Mouse (Mus musculus): ENCODE results near the gene Hells. TPM values are rescaled to one million over a fixed set of nuclear protein-coding genes. Genes with fewer than 3 reads are reported as not detected.

Hells gene
- polyA plus RNA-seq, 1 experiment from 2014 or later: 74.7 TPM

GRCm38 (mm10) chr19:38930252-38930787 lies 395 bp upstream of the Hells start:
- H3K27ac ChIP-seq (ENCODE audit: low read depth, low read length): no peak overlapping the region
- no peaks in the 10 kb centered on the region for H3K27me3 ChIP-seq (ENCODE audit: control insufficient read depth, insufficient read depth, low read length)
- H3K4me1 ChIP-seq (ENCODE audit: control insufficient read depth, insufficient read depth, low read length): no peaks in the 10 kb centered on the region
- H3K36me3 ChIP-seq (ENCODE audit: control insufficient read depth, insufficient read depth, low read length): no peaks in the 10 kb centered on the region
- 3% methylated on average over 23 of the region's 23 CpGs for WGBS
- ATAC-seq (ENCODE audit: insufficient read depth, low FRiP score, low TSS enrichment) (peak; percentile 39), DNase-seq (ENCODE audit: low spot score) (no peak)
- peak overlapping the region; percentile 53 for H3K4me3 ChIP-seq (ENCODE audit: low read depth, low read length)
- H3K9ac ChIP-seq (ENCODE audit: low read length): peak overlapping the region; percentile 80
- H3K4me2 ChIP-seq (ENCODE audit: low read depth): peak overlapping the region; percentile 58
- no peaks in the 10 kb centered on the region for H3K9me3 ChIP-seq (ENCODE audit: control insufficient read depth, low read length)

- WGBS: 2% methylated on average over 6 of the region's 6 CpGs
- no peak for DNase-seq (ENCODE audit: low spot score)
- H3K27me3 ChIP-seq (ENCODE audit: control insufficient read depth, insufficient read depth, low read length): no peaks in the 10 kb centered on the region
- H3K9ac ChIP-seq (ENCODE audit: low read length): peak overlapping the region; percentile 80
- ATAC-seq (ENCODE audit: insufficient read depth, low FRiP score, low TSS enrichment): 0 out of 2 replicates have a peak, but pooled peaks have one; percentile 5
- no peak overlapping the region for H3K27ac ChIP-seq (ENCODE audit: low read depth, low read length)
- H3K9me3 ChIP-seq (ENCODE audit: control insufficient read depth, low read length): no peaks in the 10 kb centered on the region
- H3K4me1 ChIP-seq (ENCODE audit: control insufficient read depth, insufficient read depth, low read length): no peaks in the 10 kb centered on the region
- peak overlapping the region; percentile 58 for H3K4me2 ChIP-seq (ENCODE audit: low read depth)
- peak overlapping the region; percentile 53 for H3K4me3 ChIP-seq (ENCODE audit: low read depth, low read length)
- H3K36me3 ChIP-seq (ENCODE audit: control insufficient read depth, insufficient read depth, low read length): no peaks in the 10 kb centered on the region
Observed at GRCm38 (mm10) chr19:38931566-38931890, 813 bp downstream of the Hells start.

- WGBS: 96% methylated on average over 2 of the region's 2 CpGs
- ATAC-seq (ENCODE audit: insufficient read depth, low FRiP score, low TSS enrichment) (no peak), DNase-seq (ENCODE audit: low spot score) (no peak)
- H3K27me3 ChIP-seq (ENCODE audit: control insufficient read depth, insufficient read depth, low read length): no peaks in the 10 kb centered on the region
- H3K9ac ChIP-seq (ENCODE audit: low read length): no peak overlapping the region
- no peaks in the 10 kb centered on the region for H3K9me3 ChIP-seq (ENCODE audit: control insufficient read depth, low read length)
- H3K4me1 ChIP-seq (ENCODE audit: control insufficient read depth, insufficient read depth, low read length): no peaks in the 10 kb centered on the region
- no peak overlapping the region for H3K27ac ChIP-seq (ENCODE audit: low read depth, low read length)
- peaks cover 2% of the 10 kb centered on the region; the same call in 1 of the 2 replicates for H3K36me3 ChIP-seq (ENCODE audit: control insufficient read depth, insufficient read depth, low read length)
- H3K4me2 ChIP-seq (ENCODE audit: low read depth): no peak overlapping the region
- H3K4me3 ChIP-seq (ENCODE audit: low read depth, low read length): no peak overlapping the region
Observed at GRCm38 (mm10) chr19:38944590-38945307, 14.0 kb downstream of the Hells start.

- DNase-seq (ENCODE audit: low spot score) (no peak), ATAC-seq (ENCODE audit: insufficient read depth, low FRiP score, low TSS enrichment) (no peak)
- WGBS: 91% methylated on average over 6 of the region's 6 CpGs
- no peaks in the 10 kb centered on the region for H3K9me3 ChIP-seq (ENCODE audit: control insufficient read depth, low read length)
- no peak overlapping the region for H3K27ac ChIP-seq (ENCODE audit: low read depth, low read length)
- H3K9ac ChIP-seq (ENCODE audit: low read length): no peak overlapping the region
- no peaks in the 10 kb centered on the region for H3K27me3 ChIP-seq (ENCODE audit: control insufficient read depth, insufficient read depth, low read length)
- no peak overlapping the region for H3K4me3 ChIP-seq (ENCODE audit: low read depth, low read length)
- no peak overlapping the region for H3K4me2 ChIP-seq (ENCODE audit: low read depth)
- H3K4me1 ChIP-seq (ENCODE audit: control insufficient read depth, insufficient read depth, low read length): no peaks in the 10 kb centered on the region
- no peaks in the 10 kb centered on the region; the same call in 1 of the 2 replicates for H3K36me3 ChIP-seq (ENCODE audit: control insufficient read depth, insufficient read depth, low read length)
Observed at GRCm38 (mm10) chr19:38970741-38971140, 40.0 kb downstream of the Hells start.

GRCm38 (mm10) chr19:38972581-38972980 lies 41.9 kb downstream of the Hells start:
- no peak overlapping the region for H3K27ac ChIP-seq (ENCODE audit: low read depth, low read length)
- H3K27me3 ChIP-seq (ENCODE audit: control insufficient read depth, insufficient read depth, low read length): no peaks in the 10 kb centered on the region
- no peaks in the 10 kb centered on the region; the same call in 1 of the 2 replicates for H3K36me3 ChIP-seq (ENCODE audit: control insufficient read depth, insufficient read depth, low read length)
- no peaks in the 10 kb centered on the region for H3K9me3 ChIP-seq (ENCODE audit: control insufficient read depth, low read length)
- no peak overlapping the region for H3K4me2 ChIP-seq (ENCODE audit: low read depth)
- no peaks in the 10 kb centered on the region for H3K4me1 ChIP-seq (ENCODE audit: control insufficient read depth, insufficient read depth, low read length)
- H3K9ac ChIP-seq (ENCODE audit: low read length): no peak overlapping the region
- no peak for ATAC-seq (ENCODE audit: insufficient read depth, low FRiP score, low TSS enrichment)
- no peak overlapping the region for H3K4me3 ChIP-seq (ENCODE audit: low read depth, low read length)
- DNase-seq (ENCODE audit: low spot score): no peak
- 72% methylated on average over 5 of the region's 5 CpGs for WGBS

GRCm38 (mm10) chr19:38973666-38974065 lies 43.0 kb downstream of the Hells start:
- H3K9ac ChIP-seq (ENCODE audit: low read length): no peak overlapping the region
- WGBS: 74% methylated on average over 7 of the region's 7 CpGs
- no peak for ATAC-seq (ENCODE audit: insufficient read depth, low FRiP score, low TSS enrichment)
- H3K4me2 ChIP-seq (ENCODE audit: low read depth): no peak overlapping the region
- no peaks in the 10 kb centered on the region; the same call in 1 of the 2 replicates for H3K36me3 ChIP-seq (ENCODE audit: control insufficient read depth, insufficient read depth, low read length)
- no peaks in the 10 kb centered on the region for H3K9me3 ChIP-seq (ENCODE audit: control insufficient read depth, low read length)
- no peaks in the 10 kb centered on the region for H3K4me1 ChIP-seq (ENCODE audit: control insufficient read depth, insufficient read depth, low read length)
- H3K27me3 ChIP-seq (ENCODE audit: control insufficient read depth, insufficient read depth, low read length): no peaks in the 10 kb centered on the region
- no peak overlapping the region for H3K4me3 ChIP-seq (ENCODE audit: low read depth, low read length)
- H3K27ac ChIP-seq (ENCODE audit: low read depth, low read length): no peak overlapping the region
- DNase-seq (ENCODE audit: low spot score): no peak

- no peak for DNase-seq (ENCODE audit: low spot score)
- Histone ChIP-seq H3K27ac (ENCODE audit: low read depth, low read length) (no peak overlapping the region), H3K36me3 (ENCODE audit: control insufficient read depth, insufficient read depth, low read length) (no peaks in the 10 kb centered on the region; the same call in 1 of the 2 replicates), H3K4me1 (ENCODE audit: control insufficient read depth, insufficient read depth, low read length) (no peaks in the 10 kb centered on the region), H3K4me3 (ENCODE audit: low read depth, low read length) (no peak overlapping the region), H3K4me2 (ENCODE audit: low read depth) (no peak overlapping the region), H3K27me3 (ENCODE audit: control insufficient read depth, insufficient read depth, low read length) (no peaks in the 10 kb centered on the region), H3K9ac (ENCODE audit: low read length) (no peak overlapping the region), H3K9me3 (ENCODE audit: control insufficient read depth, low read length) (no peaks in the 10 kb centered on the region)
- ATAC-seq (ENCODE audit: insufficient read depth, low FRiP score, low TSS enrichment): no peak
Observed at GRCm38 (mm10) chr19:38976269-38976668, 45.6 kb downstream of the Hells start.

GRCm38 (mm10) chr19:38981966-38982365 lies 51.3 kb downstream of the Hells start:
- WGBS: 0% methylated on average over 1 of the region's 1 CpGs
- Histone ChIP-seq H3K9me3 (ENCODE audit: control insufficient read depth, low read length) (no peaks in the 10 kb centered on the region), H3K9ac (ENCODE audit: low read length) (no peak overlapping the region), H3K4me2 (ENCODE audit: low read depth) (no peak overlapping the region), H3K4me1 (ENCODE audit: control insufficient read depth, insufficient read depth, low read length) (no peaks in the 10 kb centered on the region), H3K4me3 (ENCODE audit: low read depth, low read length) (no peak overlapping the region), H3K27me3 (ENCODE audit: control insufficient read depth, insufficient read depth, low read length) (no peaks in the 10 kb centered on the region), H3K27ac (ENCODE audit: low read depth, low read length) (no peak overlapping the region), H3K36me3 (ENCODE audit: control insufficient read depth, insufficient read depth, low read length) (no peaks in the 10 kb centered on the region)
- DNase-seq (ENCODE audit: low spot score) (peak; percentile 67), ATAC-seq (ENCODE audit: insufficient read depth, low FRiP score, low TSS enrichment) (no peak)

- Histone ChIP-seq H3K27ac (ENCODE audit: low read depth, low read length) (no peak overlapping the region), H3K4me1 (ENCODE audit: control insufficient read depth, insufficient read depth, low read length) (no peaks in the 10 kb centered on the region), H3K4me2 (ENCODE audit: low read depth) (no peak overlapping the region), H3K27me3 (ENCODE audit: control insufficient read depth, insufficient read depth, low read length) (no peaks in the 10 kb centered on the region), H3K4me3 (ENCODE audit: low read depth, low read length) (no peak overlapping the region), H3K36me3 (ENCODE audit: control insufficient read depth, insufficient read depth, low read length) (no peaks in the 10 kb centered on the region), H3K9ac (ENCODE audit: low read length) (no peak overlapping the region), H3K9me3 (ENCODE audit: control insufficient read depth, low read length) (no peaks in the 10 kb centered on the region)
- DNase-seq (ENCODE audit: low spot score) (no peak), ATAC-seq (ENCODE audit: insufficient read depth, low FRiP score, low TSS enrichment) (no peak)
- 92% methylated on average over 4 of the region's 4 CpGs for WGBS
Observed at GRCm38 (mm10) chr19:38998248-38998647, 67.5 kb downstream of the Hells start.

Data from neural tube, embryonic 11.5 days (tissue).